Mouse (Mus musculus) brain, embryonic 14.5 days (tissue): ENCODE results near the gene Efhc2.

Experiments used
- CTCF ChIP-seq: fragments of 200-500 bp; IDR thresholded peaks from 2 replicates; pipeline ENCODE4 v1.5.1; 2012; ENCODE audit warnings: inconsistent platforms, mild to moderate bottlenecking, moderate library complexity, borderline replicate concordance; ENCODE audit not compliant: insufficient read depth, insufficient read length; ENCODE audit errors: extremely low read depth
- POLR2A ChIP-seq: fragments of 200-500 bp; IDR thresholded peaks from 2 replicates; pipeline ENCODE4 v1.6.1; 2012; ENCODE audit warnings: mild to moderate bottlenecking, inconsistent platforms, borderline replicate concordance; ENCODE audit not compliant: poor library complexity, insufficient read depth, insufficient read length, severe bottlenecking; ENCODE audit errors: extremely low read depth

- TF ChIP-seq POLR2A: no peak
- no peak for TF ChIP-seq CTCF
These were observed 101.7 kb downstream of the Efhc2 start for GRCm38 (mm10) chrX:17217451-17217850.
